In genomic region chr8:71558958-71559690, GRCm38 (mm10) we compare ENCODE assay signal across 8 mouse cellular contexts. TPM values are rescaled to one million over a fixed set of nuclear protein-coding genes. Genes with fewer than 3 reads are reported as not detected.
DNase-seq lines count a peak whose midpoint lies in the region; ATAC-seq and TF ChIP-seq lines count a peak whose summit lies in the region.

No protein-coding gene starts in this region.

- TF ChIP-seq CTCF in thymus, adult 2 months (IDR thresholded peaks at IDR 0.05; ENCODE audit: borderline replicate concordance, control insufficient read depth, extremely low read depth, insufficient read depth, low read length, poor library complexity) = peak; percentile 56; the same call in 1 of the 2 replicates

- H3K27me3 ChIP-seq in forebrain, embryonic 13.5 days = peaks cover 91% of the 10 kb centered on the region
- peaks cover 84% of the 10 kb centered on the region for H3K27me3 ChIP-seq in hindbrain, embryonic 15.5 days
- peaks cover 71% of the 10 kb centered on the region for H3K27me3 ChIP-seq in liver, embryonic 12.5 days (replicated peaks)
- peaks cover 12% of the 10 kb centered on the region for H3K27me3 ChIP-seq in myocyte (ENCODE audit: control insufficient read depth, insufficient read depth, insufficient read length)
- H3K27me3 ChIP-seq in thymus, adult 2 months (ENCODE audit: control insufficient read depth, insufficient read depth, low read length) = no peaks in the 10 kb centered on the region

- TF ChIP-seq POLR2A in myocyte (IDR thresholded peaks at IDR 0.05; ENCODE audit: insufficient read length, low read depth) = no peak
- 0 out of 2 replicates have a peak, but pooled peaks have one; percentile 43 for TF ChIP-seq POLR2A in thymus, adult 2 months (IDR thresholded peaks at IDR 0.05; ENCODE audit: control insufficient read depth, extremely low read depth, insufficient read depth, low read length, poor library complexity)

- peak; percentile 29 to 53 for DNase-seq in CD8-positive naive resting alpha-beta T cell, adult 2 months (ENCODE audit: low read depth in 2 of 2, low spot score in 2 of 2)
- peak; percentile 87 for DNase-seq in adrenal gland, adult 8-10 months
- DNase-seq in thymus, adult 2 months = peak; percentile 80
- DNase-seq in layer of hippocampus, adult 8-10 months (ENCODE audit: low spot score in 2 of 2) = no peak

- ATAC-seq in forebrain, embryonic 13.5 days = 0 out of 2 replicates have a peak, but pooled peaks have one; percentile 25
- ATAC-seq in hindbrain, embryonic 15.5 days (ENCODE audit: low FRiP score, low read depth) = no peak
- peak; percentile 79 for ATAC-seq in liver, embryonic 12.5 days

- peaks cover 20% of the 10 kb centered on the region for H3K4me1 ChIP-seq in forebrain, embryonic 13.5 days
- H3K4me1 ChIP-seq in hindbrain, embryonic 15.5 days (replicated peaks) = peaks cover 20% of the 10 kb centered on the region
- peaks cover 70% of the 10 kb centered on the region for H3K4me1 ChIP-seq in liver, embryonic 12.5 days
- peaks cover 42% of the 10 kb centered on the region for H3K4me1 ChIP-seq in thymus, adult 2 months (replicated peaks; ENCODE audit: control insufficient read depth, insufficient read depth, low read length)

- no peak overlapping the region for H3K9ac ChIP-seq in forebrain, embryonic 13.5 days
- no peak overlapping the region for H3K9ac ChIP-seq in hindbrain, embryonic 15.5 days
- H3K9ac ChIP-seq in liver, embryonic 12.5 days = peak overlapping the region; percentile 68

- peak overlapping the region; percentile 52 for H3K4me2 ChIP-seq in forebrain, embryonic 13.5 days
- peak overlapping the region; percentile 46 for H3K4me2 ChIP-seq in hindbrain, embryonic 15.5 days
- H3K4me2 ChIP-seq in liver, embryonic 12.5 days = peak overlapping the region; percentile 93
- H3K4me2 ChIP-seq in myocyte (ENCODE audit: low read depth) = peak overlapping the region; percentile 67

- H3K4me3 ChIP-seq in forebrain, embryonic 13.5 days = peak overlapping the region; percentile 28
- peak overlapping the region; percentile 25 for H3K4me3 ChIP-seq in hindbrain, embryonic 15.5 days
- H3K4me3 ChIP-seq in liver, embryonic 12.5 days = peak overlapping the region; percentile 63
- H3K4me3 ChIP-seq in myocyte = no peak overlapping the region
- peak overlapping the region; percentile 70 for H3K4me3 ChIP-seq in thymus, adult 2 months (ENCODE audit: control insufficient read depth, insufficient read depth, low read length)

- no peak overlapping the region for H3K27ac ChIP-seq in forebrain, embryonic 13.5 days
- H3K27ac ChIP-seq in hindbrain, embryonic 15.5 days (replicated peaks) = no peak overlapping the region
- peak overlapping the region; percentile 83 for H3K27ac ChIP-seq in liver, embryonic 12.5 days
- no peak overlapping the region for H3K27ac ChIP-seq in thymus, adult 2 months (ENCODE audit: control insufficient read depth, insufficient read depth, low read length)

- WGBS in forebrain, embryonic 13.5 days = 3% methylated on average over 24 of the region's 24 CpGs
- WGBS in hindbrain, embryonic 15.5 days = 4% methylated on average over 24 of the region's 24 CpGs
- WGBS in liver, embryonic 12.5 days (ENCODE audit: insufficient replicate concordance) = 2% methylated on average over 24 of the region's 24 CpGs
- WGBS in thymus, adult 2 months = 2% methylated on average over 24 of the region's 24 CpGs

- H3K9me3 ChIP-seq in forebrain, embryonic 13.5 days (replicated peaks) = no peaks in the 10 kb centered on the region
- no peaks in the 10 kb centered on the region; the same call in 1 of the 2 replicates for H3K9me3 ChIP-seq in hindbrain, embryonic 15.5 days
- H3K9me3 ChIP-seq in liver, embryonic 12.5 days (replicated peaks) = peaks cover 3% of the 10 kb centered on the region

- no peaks in the 10 kb centered on the region for H3K79me2 ChIP-seq in myocyte (ENCODE audit: control insufficient read depth, insufficient read depth)

- H3ac ChIP-seq in myocyte (ENCODE audit: control insufficient read depth, insufficient read length) = no peak overlapping the region

- no peaks in the 10 kb centered on the region for H3K36me3 ChIP-seq in forebrain, embryonic 13.5 days (ENCODE audit: poor library complexity, severe bottlenecking)
- H3K36me3 ChIP-seq in hindbrain, embryonic 15.5 days = no peaks in the 10 kb centered on the region
- no peaks in the 10 kb centered on the region for H3K36me3 ChIP-seq in liver, embryonic 12.5 days
- no peaks in the 10 kb centered on the region for H3K36me3 ChIP-seq in myocyte (ENCODE audit: control insufficient read depth, insufficient read depth)
- no peaks in the 10 kb centered on the region for H3K36me3 ChIP-seq in thymus, adult 2 months (ENCODE audit: control insufficient read depth, insufficient read depth, low read length)

TF ChIP-seq in myocyte, 11 proteins besides CTCF, POLR2A, EP300 and RAD21:
- TF ChIP-seq MAX (IDR thresholded peaks at IDR 0.05; ENCODE audit: low read depth) (no peak), TCF12 (IDR thresholded peaks at IDR 0.05; ENCODE audit: insufficient read depth, poor library complexity, severe bottlenecking) (no peak)

RNA-seq across cellular contexts. Expression of gene Tmem221, which starts 0.5 kb away (rescaled TPM):
- 1 to 10 TPM; 5.1 to 7.0 (median 5.8) TPM for total RNA-seq in adrenal gland, adult 8-10 months (2022)
- not detected in 2 replicates for polyA plus RNA-seq in forebrain, embryonic 13.5 days (2015; fragmentation: Nextera tagmentation; extraction: Ambion mirVana)
- polyA plus RNA-seq in hindbrain, embryonic 15.5 days (2015; fragmentation: Nextera tagmentation; extraction: Ambion mirVana) = 0.21 and 0.38 TPM in 2 replicates
- 0.61 and 0.75 TPM in 2 replicates for polyA plus RNA-seq in liver, embryonic 12.5 days (2016; fragmentation: Nextera tagmentation; extraction: Ambion mirVana)
- 0.20 TPM for polyA plus RNA-seq in myocyte (2012; fragmentation: generic; extraction: Trizol)
- 15.5 and 17.2 TPM in 2 replicates for polyA plus RNA-seq in thymus, adult 2 months (2012; rRNA removed)
- total RNA-seq in layer of hippocampus, adult 8-10 months (2022) = 1 to 10 TPM in 1 of 4 experiments, under 1 TPM in 3; 0.27 to 1.3 (median 0.54) TPM

RNA-seq across cellular contexts. Expression of gene Nxnl1, which starts 7.3 kb away (rescaled TPM):
- 1 to 10 TPM in 1 of 4 experiments, under 1 TPM in 3; 0.40 to 1.3 (median 0.49) TPM for total RNA-seq in adrenal gland, adult 8-10 months (2022)
- polyA plus RNA-seq in forebrain, embryonic 13.5 days (2015; fragmentation: Nextera tagmentation; extraction: Ambion mirVana) = 0.06 TPM in 1 of 2 replicates, not detected in the other
- polyA plus RNA-seq in hindbrain, embryonic 15.5 days (2015; fragmentation: Nextera tagmentation; extraction: Ambion mirVana) = 0.06 and 0.08 TPM in 2 replicates
- 0.32 and 0.36 TPM in 2 replicates for polyA plus RNA-seq in liver, embryonic 12.5 days (2016; fragmentation: Nextera tagmentation; extraction: Ambion mirVana)
- polyA plus RNA-seq in myocyte (2012; fragmentation: generic; extraction: Trizol) = 0.04 TPM
- 0.05 and 0.06 TPM in 2 replicates for polyA plus RNA-seq in thymus, adult 2 months (2012; rRNA removed)
- total RNA-seq in layer of hippocampus, adult 8-10 months (2022) = under 1 TPM in 2 of 4 experiments, not detected in 2; 0.14 to 0.28 TPM

RNA-seq across cellular contexts. Expression of gene Slc27a1, which starts 9.6 kb away (rescaled TPM):
- 100 to 1,000 TPM; 141 to 186 (median 160) TPM for total RNA-seq in adrenal gland, adult 8-10 months (2022)
- polyA plus RNA-seq in forebrain, embryonic 13.5 days (2015; fragmentation: Nextera tagmentation; extraction: Ambion mirVana) = 59.9 and 61.0 TPM in 2 replicates
- 83.9 and 87.4 TPM in 2 replicates for polyA plus RNA-seq in hindbrain, embryonic 15.5 days (2015; fragmentation: Nextera tagmentation; extraction: Ambion mirVana)
- polyA plus RNA-seq in liver, embryonic 12.5 days (2016; fragmentation: Nextera tagmentation; extraction: Ambion mirVana) = 4.1 and 4.4 TPM in 2 replicates
- 33.9 TPM for polyA plus RNA-seq in myocyte (2012; fragmentation: generic; extraction: Trizol)
- 174 and 176 TPM in 2 replicates for polyA plus RNA-seq in thymus, adult 2 months (2012; rRNA removed)
- total RNA-seq in layer of hippocampus, adult 8-10 months (2022) = 100 to 1,000 TPM; 107 to 130 (median 117) TPM

RNA-seq across cellular contexts. Expression of gene Mvb12a, which starts 16.4 kb away (rescaled TPM):
- total RNA-seq in adrenal gland, adult 8-10 months (2022) = 10 to 100 TPM; 72.6 to 87.3 (median 82.3) TPM
- 52.9 and 55.3 TPM in 2 replicates for polyA plus RNA-seq in forebrain, embryonic 13.5 days (2015; fragmentation: Nextera tagmentation; extraction: Ambion mirVana)
- polyA plus RNA-seq in hindbrain, embryonic 15.5 days (2015; fragmentation: Nextera tagmentation; extraction: Ambion mirVana) = 60.3 and 61.7 TPM in 2 replicates
- 39.2 and 42.7 TPM in 2 replicates for polyA plus RNA-seq in liver, embryonic 12.5 days (2016; fragmentation: Nextera tagmentation; extraction: Ambion mirVana)
- 61.5 TPM for polyA plus RNA-seq in myocyte (2012; fragmentation: generic; extraction: Trizol)
- 166 and 182 TPM in 2 replicates for polyA plus RNA-seq in thymus, adult 2 months (2012; rRNA removed)
- 10 to 100 TPM; 32.6 to 43.7 (median 36.8) TPM for total RNA-seq in layer of hippocampus, adult 8-10 months (2022)

RNA-seq across cellular contexts. Expression of gene Bst2, which starts 21.9 kb away (rescaled TPM):
- total RNA-seq in adrenal gland, adult 8-10 months (2022) = 10 to 100 TPM; 54.3 to 91.2 (median 67.9) TPM
- polyA plus RNA-seq in forebrain, embryonic 13.5 days (2015; fragmentation: Nextera tagmentation; extraction: Ambion mirVana) = 7.6 and 8.3 TPM in 2 replicates
- polyA plus RNA-seq in hindbrain, embryonic 15.5 days (2015; fragmentation: Nextera tagmentation; extraction: Ambion mirVana) = 11.3 and 19.5 TPM in 2 replicates
- polyA plus RNA-seq in liver, embryonic 12.5 days (2016; fragmentation: Nextera tagmentation; extraction: Ambion mirVana) = 28.7 and 29.4 TPM in 2 replicates
- 33.9 TPM for polyA plus RNA-seq in myocyte (2012; fragmentation: generic; extraction: Trizol)
- 457 and 474 TPM in 2 replicates for polyA plus RNA-seq in thymus, adult 2 months (2012; rRNA removed)
- total RNA-seq in layer of hippocampus, adult 8-10 months (2022) = 10 to 100 TPM in 2 of 4 experiments, 1 to 10 TPM in 2; 4.1 to 23.3 (median 8.6) TPM

Comparison
In these comparisons a context has a peak if more than half of its experiments do, and no peak if none do; other contexts are left out.
1. DNase-seq: peak in CD8-positive naive resting alpha-beta T cell, adult 2 months (2 of 2), adrenal gland, adult 8-10 months (single experiment) and thymus, adult 2 months (single experiment); none in layer of hippocampus, adult 8-10 months (0 of 2).
2. Peak in every context shown above with its lines, with median percentiles within 50 percentile points of each other: H3K4me2 ChIP-seq.